Mouse (Mus musculus) brain, embryonic 14.5 days (tissue): ENCODE measurements around the gene Acbd3.

Experiments
- CTCF ChIP-seq: fragments of 200-500 bp; IDR thresholded peaks from 2 replicates; pipeline ENCODE4 v1.5.1; 2012; ENCODE audit warnings: inconsistent platforms, mild to moderate bottlenecking, moderate library complexity, borderline replicate concordance; ENCODE audit not compliant: insufficient read depth, insufficient read length; ENCODE audit errors: extremely low read depth
- POLR2A ChIP-seq: fragments of 200-500 bp; IDR thresholded peaks from 2 replicates; pipeline ENCODE4 v1.6.1; 2012; ENCODE audit warnings: mild to moderate bottlenecking, inconsistent platforms, borderline replicate concordance; ENCODE audit not compliant: poor library complexity, insufficient read depth, insufficient read length, severe bottlenecking; ENCODE audit errors: extremely low read depth

DNA sequence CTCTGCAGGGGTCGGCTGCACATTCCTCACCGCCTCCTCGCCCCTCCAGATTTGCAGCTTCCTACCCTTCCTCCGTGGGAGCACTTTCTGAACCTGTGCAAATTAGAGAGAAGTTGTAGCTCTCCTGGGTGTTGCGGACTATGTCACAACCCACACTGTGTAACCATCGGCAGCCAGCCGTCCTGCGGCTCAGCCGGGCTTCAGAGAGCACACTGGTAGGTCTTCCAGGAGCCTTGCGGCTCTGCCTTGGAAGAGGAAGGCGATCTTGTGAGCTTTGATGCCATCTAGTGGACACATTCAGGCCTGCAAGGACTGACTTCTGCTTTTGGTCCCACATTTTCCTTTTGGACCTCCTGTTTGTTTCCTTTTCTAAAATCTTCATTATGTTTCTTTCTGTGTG, 38.0 kb downstream of the Acbd3 start:
- TF ChIP-seq POLR2A = no peak
- peak; percentile 93 for TF ChIP-seq CTCF
